Mouse (Mus musculus): ENCODE measurements around the gene Phldb3.
"Not testable (repeated sequence)": the region's sequence is repeated elsewhere in the genome, so short reads cannot be mapped to it uniquely, and the experiment has no call there.

Gene Phldb3

GRCm38 (mm10) chr7:24594309-24594803 is 16.2 kb upstream of the Phldb3 start:
- DNase-seq (ENCODE audit: low spot score), result no peak

GRCm38 (mm10) chr7:24595464-24595863 is 15.1 kb upstream of the Phldb3 start:
- DNase-seq (ENCODE audit: low spot score), result no peak

GRCm38 (mm10) chr7:24598121-24598520 is 12.4 kb upstream of the Phldb3 start:
- no peak for DNase-seq (ENCODE audit: low spot score)

GRCm38 (mm10) chr7:24599211-24600067 is 11.1 kb upstream of the Phldb3 start:
- no peak for DNase-seq (ENCODE audit: low spot score)

- peak; percentile 81 for DNase-seq (ENCODE audit: low spot score)
These were observed 9.5 kb upstream of the Phldb3 start for GRCm38 (mm10) chr7:24600941-24601597.

DNA sequence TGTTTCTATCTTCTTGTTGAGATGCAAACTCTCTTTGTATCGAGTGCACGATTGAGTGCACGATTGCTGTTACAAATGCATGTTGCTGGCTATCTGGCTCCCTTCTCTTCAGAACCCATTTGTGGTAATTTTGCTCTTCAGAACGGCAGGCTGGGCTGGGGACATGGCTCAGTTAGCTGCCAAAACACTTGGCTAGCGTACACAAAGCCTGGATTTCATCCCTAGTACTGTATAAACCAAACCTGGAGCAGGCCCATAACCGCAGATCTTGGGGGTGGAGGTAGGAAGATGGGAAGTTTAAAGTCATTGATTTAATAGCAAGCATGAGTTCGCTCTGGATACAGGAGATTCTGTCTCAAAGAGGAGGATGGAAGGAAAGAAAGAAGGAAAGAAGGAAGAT is 5.0 kb upstream of the Phldb3 start:
- DNase-seq (ENCODE audit: low spot score), result no peak

DNA sequence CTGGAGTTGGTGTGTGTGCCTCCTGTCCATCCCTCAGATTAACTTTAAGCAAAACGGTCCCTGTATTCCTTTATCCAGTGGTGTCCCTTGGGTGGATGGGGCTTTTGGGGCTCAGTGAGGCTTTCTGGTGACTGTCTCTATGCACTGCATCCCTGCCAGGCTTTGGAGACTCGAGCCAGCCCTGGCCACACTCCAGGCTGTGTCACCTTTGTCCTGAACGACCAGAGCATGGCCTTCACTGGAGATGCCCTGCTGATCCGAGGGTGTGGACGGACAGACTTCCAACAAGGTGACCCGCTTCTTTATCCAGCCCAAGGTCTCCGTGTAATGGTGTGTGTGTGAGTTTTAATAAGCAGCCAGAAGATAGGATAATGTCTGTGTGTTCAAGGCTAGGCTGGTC is 4.5 kb upstream of the Phldb3 start:
- no peak for DNase-seq (ENCODE audit: low spot score)

DNA sequence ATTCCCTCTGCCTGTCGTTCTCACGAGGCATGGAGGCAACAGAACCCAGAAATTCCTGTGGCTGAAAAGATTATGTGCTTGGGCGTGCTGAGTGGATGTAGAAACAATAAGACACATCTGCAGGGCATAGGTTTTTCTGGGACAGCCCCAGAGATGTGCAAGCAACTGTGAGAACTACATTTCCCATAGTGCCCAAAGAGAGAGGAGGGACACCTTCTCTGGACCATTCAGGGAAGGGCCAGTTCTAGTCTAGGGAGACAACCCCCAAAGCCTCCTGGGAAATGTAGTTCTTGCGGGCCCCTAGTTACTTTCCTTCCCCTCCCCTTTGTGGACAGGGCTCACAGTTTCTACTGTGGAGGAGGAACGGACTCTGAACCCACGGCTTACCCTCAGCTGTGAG is 2.5 kb upstream of the Phldb3 start:
- peak; percentile 47 for DNase-seq (ENCODE audit: low spot score)

GRCm38 (mm10) chr7:24608561-24608960 is 2.0 kb upstream of the Phldb3 start:
- no peak for DNase-seq (ENCODE audit: low spot score)

DNA sequence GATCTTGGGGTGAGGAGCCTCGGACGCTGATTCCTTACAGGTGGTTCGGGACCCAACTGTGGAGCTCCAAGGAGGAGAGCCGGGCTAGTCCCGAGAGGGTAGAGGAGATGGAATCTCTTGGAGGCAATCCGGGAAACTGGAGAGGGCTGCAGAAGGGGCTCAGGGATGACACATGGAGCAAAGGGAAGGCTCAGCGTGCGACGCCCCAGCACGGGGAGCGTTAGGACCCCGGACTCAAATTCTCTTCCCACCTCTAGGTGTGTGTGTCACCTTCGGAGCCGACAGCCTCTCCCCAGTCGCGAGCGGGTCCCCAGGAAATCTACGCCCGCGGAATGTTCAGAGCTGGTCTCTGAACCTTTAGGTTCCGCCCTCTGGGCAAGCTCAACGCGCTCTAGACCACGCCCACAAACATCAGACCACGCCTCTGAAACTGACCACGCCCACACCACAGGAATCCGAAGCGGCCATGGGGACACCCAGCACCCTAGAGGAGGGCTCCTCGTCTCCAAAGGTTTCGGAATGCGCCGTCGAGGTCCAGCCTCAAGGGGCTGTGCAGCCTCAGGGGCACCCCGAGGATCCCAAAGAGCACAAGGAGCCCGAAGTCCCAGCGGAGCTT is 424 bp downstream of the Phldb3 start:
- DNase-seq (ENCODE audit: low spot score), result peak; percentile 89

DNA sequence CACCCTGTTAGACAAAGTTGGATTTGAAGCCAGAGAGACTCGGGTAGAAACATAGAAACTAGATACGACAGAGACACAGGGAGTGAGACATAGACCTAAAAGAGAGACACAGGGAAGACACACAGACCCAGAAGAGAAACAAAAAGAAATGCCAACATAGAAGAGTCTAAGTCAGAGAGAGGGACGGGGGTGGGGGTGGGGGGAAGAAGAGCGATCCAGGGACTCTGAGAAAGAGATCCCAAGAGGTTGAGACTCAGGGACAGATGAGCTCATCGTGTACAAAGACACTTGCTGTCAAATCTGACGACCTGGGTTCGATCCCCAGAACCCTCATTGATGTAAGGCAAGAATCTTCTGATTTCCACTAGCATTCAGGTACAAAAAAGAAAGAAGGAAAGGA is 1.1 kb downstream of the Phldb3 start:
- DNase-seq (ENCODE audit: low spot score), result no peak

GRCm38 (mm10) chr7:24612308-24612910 is 1.8 kb downstream of the Phldb3 start:
- DNase-seq (ENCODE audit: low spot score), result no peak

DNA sequence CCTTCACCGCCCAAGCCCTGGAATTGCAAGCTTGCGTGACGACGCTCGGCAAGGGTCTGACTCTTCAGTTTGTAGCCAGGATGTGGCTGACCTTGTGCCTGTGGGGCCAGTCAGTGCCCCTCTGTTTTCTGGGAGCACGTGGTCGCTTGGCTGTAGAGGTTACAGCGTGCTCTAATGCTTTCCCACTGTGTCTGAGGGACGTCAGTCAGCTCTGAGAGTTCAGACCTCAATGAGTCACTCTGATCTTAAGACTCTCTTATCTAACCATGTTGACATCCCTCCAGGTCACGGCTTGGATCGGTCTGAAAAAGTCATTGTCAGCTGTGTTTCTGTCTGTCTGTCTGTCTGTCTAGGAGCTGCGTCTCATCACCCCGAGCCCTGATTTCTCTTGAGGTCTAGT is 4.3 kb downstream of the Phldb3 start:
- DNase-seq (ENCODE audit: low spot score), result no peak

- no peak for DNase-seq (ENCODE audit: low spot score)
These were observed 7.2 kb downstream of the Phldb3 start for GRCm38 (mm10) chr7:24617763-24618162.

GRCm38 (mm10) chr7:24618374-24618773 is 7.8 kb downstream of the Phldb3 start:
- not testable (repeated sequence) for DNase-seq (ENCODE audit: low spot score)

DNA sequence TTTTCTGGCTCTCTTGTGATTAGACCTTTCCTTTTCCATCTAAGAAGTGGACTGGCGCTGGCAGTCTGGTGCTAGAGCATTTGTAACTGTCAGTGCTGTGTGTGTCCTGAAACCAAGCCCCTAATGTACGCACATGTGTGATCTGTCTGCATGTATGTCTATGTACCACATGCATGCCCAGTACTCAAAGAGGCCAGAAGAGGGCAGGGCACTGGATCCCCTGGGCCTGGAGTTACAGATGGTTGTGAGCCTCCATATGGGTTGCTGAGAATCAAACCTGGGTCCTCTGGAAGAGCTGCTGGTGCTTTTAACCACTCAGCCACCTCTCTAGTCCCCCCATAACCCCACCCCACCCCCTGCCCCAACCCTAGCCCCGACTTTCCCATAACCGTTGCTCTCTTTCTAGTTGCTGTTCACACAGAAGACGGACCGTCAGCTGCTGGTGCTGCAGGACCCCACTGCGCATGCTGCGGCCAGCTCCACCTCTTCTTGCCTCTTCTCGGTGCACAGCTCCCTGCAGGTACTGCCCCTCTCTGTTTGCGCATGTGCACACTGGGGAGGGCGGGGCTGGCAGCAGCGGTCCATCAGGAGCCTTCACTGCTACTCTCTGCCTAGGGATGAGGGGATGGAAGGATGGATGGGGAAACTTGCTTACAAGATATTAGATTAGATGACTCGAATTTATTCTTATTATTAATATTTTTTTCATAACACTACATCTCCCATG is 9.3 kb downstream of the Phldb3 start:
- no peak for DNase-seq (ENCODE audit: low spot score)

DNA sequence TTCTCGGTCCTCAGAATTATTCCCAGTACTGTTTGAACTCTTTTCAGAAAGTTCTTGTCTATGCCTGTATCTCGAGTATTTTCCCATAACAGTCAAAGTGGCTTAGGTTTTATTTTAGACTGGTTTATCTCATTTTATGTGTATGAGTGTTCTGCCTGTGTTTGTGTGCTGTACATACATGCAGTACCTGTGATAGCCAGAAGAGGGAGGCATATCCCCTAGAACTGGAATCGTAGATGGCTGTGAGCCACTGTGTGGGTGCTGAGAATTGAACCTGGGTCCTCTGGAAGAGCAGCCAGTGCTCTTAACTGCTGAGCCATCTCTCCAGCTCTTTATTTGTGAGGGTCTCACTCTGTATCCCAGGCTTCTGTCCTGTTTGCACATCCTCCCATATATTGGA is 10.6 kb downstream of the Phldb3 start:
- DNase-seq (ENCODE audit: low spot score), result no peak

- no peak for DNase-seq (ENCODE audit: low spot score)
These were observed 12.4 kb downstream of the Phldb3 start for GRCm38 (mm10) chr7:24622967-24623366.

GRCm38 (mm10) chr7:24628685-24629610 is 18.4 kb downstream of the Phldb3 start:
- peak; percentile 58 for DNase-seq (ENCODE audit: low spot score)

- DNase-seq (ENCODE audit: low spot score), result no peak
These were observed 19.1 kb downstream of the Phldb3 start for GRCm38 (mm10) chr7:24629672-24630071.
